Mouse (Mus musculus) fibroblast of lung, adult 2 months (primary cell): ENCODE data around the gene Pygb.

Experiments
- DNase-seq: peaks from one replicate; pipeline ENCODE4 v3.0.0-alpha.2; 2011; ENCODE audit warnings: low read depth

Pygb gene

DNA sequence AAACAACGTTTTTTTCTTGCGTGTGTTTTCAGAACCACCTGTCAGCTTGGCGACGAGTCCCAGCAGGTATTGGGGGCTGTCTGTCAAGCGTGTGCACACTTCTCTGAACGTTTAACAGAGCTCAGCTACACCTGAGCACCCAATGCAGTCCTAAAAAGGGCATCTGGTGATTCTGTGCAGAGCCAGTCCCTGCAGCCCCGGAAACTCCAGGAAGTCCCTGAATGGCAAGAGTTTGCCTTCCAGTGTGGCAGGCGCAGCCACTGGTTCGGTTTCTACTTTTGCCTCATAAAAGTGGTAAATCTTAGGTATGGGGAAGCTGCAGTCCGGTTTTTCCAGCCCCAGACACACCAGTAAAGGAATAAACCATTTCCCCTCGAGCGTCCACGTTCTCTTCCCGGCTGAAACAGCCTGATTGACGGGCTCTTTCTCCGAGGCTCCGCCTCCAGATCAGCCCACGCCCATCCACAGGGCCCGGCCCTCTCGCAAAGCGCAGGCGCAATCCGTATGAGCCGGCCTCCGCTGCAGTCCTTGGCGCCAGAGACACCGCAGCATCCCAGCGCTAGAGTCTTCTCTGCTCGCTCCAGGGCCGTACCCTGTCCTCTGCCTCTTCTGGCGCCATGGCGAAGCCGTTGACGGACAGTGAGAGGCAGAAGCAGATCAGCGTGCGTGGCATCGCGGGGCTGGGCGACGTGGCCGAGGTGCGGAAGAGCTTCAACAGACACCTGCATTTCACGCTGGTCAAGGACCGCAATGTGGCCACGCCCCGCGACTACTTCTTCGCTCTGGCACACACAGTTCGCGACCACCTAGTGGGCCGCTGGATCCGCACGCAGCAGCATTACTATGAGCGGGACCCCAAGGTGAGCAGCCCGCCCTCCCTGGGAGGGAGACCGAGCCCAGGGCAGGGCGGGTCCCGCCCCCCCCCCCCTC is at the start of gene Pygb:
Gene Pygb (plus strand): TSS at position 485 of the 930 bp plus-strand sequence.
- DNase-seq = peak; percentile 75

GRCm38 (mm10) chr2:150737881-150738280 is 48.7 kb upstream of the Pygb start:
- DNase-seq = no peak

GRCm38 (mm10) chr2:150740145-150740841 is 46.2 kb upstream of the Pygb start:
- DNase-seq = no peak

GRCm38 (mm10) chr2:150741405-150741804 is 45.1 kb upstream of the Pygb start:
- DNase-seq = no peak

- no peak for DNase-seq
These were observed 41.5 kb upstream of the Pygb start for GRCm38 (mm10) chr2:150745016-150745415.

GRCm38 (mm10) chr2:150748854-150749253 is 37.7 kb upstream of the Pygb start, which contains the start of gene Entpd6:
Entpd6 (plus strand) TSS chr2:150749042.
- DNase-seq = peak; percentile 98

DNA sequence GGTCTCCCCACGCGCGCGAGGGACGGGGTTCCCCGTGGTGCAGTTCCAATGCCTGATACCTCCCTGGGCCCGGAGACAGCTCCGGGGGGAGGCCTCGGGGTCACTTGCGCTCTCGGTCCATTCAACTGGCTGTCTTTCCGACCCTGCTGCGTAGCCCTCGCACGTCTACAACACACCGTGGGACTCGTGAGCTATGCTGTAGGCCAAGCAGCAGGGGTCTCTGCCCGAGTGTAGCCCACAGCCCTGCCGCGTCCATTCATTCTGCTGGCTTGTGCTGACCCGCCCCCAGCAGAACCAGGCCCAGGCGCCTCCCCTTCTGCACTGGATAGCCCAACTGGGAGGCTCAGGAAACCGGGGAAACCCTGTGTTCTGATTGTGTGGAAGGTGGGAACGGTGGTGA is 37.3 kb upstream of the Pygb start:
- DNase-seq = no peak

DNA sequence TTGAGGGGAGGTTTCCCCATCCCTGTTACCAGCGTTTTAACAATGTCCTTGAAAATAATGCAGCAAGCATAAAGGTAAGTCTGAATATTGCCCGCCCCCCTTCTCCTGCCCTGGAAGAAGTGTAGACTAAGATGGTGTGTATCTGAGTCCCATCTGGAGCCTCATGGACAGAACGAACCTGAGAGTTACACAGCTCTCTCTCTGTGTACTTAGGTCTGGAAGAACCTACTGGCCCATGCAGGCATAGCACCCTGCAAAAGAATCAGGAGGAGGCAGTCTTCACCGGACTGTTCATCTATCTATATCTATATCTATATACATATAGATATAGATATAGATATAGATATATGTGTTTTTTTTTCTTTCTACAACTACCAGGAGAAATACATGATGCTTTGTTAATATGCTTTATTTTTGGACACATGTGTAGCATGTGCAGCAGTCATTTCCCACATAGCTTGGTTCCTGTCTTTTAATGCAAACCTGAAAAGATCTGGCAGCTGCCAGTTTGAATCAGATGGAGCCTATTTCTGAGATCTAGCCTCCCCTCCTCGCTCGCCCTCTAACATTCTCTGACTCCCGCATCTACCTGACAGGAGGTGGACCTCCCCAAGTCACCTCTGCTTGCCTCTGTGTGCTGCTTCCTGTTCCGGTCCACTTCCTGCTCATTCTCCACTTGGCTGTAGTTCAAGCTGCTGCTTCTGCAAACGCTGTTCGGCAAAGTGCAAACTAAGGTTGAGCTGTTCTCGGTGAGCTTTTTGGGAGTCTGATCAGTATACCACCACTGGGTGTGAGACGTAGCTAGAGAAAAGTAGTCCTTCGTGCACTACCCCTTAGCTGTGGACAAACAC is 36.2 kb upstream of the Pygb start:
- no peak for DNase-seq

DNA sequence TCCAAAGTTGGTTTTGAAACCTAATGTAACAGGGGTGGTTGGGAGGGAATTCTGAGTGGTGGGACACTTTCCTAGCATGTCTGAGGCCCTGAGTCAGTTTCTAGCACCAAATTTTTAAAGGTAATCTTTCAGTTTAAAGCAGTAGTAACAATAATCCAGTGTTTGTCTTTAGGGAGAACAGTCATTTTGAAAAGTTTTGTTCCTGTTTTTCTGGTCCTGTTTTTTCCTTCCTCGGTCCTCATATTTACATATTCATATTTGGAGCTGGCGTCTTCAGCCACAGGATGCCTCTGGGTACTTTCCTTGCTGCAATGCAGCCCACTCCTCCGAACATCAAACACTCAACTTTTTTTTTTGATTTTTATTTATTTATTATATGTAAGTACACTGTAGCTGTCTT is 31.5 kb upstream of the Pygb start:
- DNase-seq = no peak

- DNase-seq = no peak
These were observed 25.1 kb upstream of the Pygb start for GRCm38 (mm10) chr2:150761476-150761875.

GRCm38 (mm10) chr2:150765619-150766018 is 20.9 kb upstream of the Pygb start:
- DNase-seq = peak; percentile 74

- no peak for DNase-seq
These were observed 20.3 kb upstream of the Pygb start for GRCm38 (mm10) chr2:150766083-150766862.

GRCm38 (mm10) chr2:150768678-150769077 is 17.9 kb upstream of the Pygb start:
- DNase-seq = no peak

DNA sequence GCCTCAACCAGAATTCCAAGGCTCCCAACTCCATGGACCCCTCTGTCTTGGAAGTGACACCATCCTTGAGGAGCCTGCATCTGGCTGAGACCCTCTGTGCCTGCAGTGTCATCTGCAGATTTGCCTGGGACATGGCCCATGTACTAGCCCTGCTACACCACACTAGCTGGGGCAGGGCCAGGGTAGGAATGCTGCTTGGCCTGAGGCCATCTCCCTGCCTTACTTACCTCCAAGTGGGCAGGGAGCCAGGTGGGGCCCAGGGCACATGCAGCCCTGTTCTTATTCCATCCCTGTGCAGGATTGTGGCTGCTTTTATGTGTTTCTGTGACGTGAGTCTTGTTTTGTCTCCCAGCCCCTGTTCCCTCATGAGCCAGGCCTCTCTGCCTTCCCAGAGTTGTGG is 15.8 kb upstream of the Pygb start:
- DNase-seq = no peak

GRCm38 (mm10) chr2:150771169-150771568 is 15.4 kb upstream of the Pygb start:
- no peak for DNase-seq

- DNase-seq = no peak
These were observed 14.5 kb upstream of the Pygb start for GRCm38 (mm10) chr2:150771996-150772395.

DNA sequence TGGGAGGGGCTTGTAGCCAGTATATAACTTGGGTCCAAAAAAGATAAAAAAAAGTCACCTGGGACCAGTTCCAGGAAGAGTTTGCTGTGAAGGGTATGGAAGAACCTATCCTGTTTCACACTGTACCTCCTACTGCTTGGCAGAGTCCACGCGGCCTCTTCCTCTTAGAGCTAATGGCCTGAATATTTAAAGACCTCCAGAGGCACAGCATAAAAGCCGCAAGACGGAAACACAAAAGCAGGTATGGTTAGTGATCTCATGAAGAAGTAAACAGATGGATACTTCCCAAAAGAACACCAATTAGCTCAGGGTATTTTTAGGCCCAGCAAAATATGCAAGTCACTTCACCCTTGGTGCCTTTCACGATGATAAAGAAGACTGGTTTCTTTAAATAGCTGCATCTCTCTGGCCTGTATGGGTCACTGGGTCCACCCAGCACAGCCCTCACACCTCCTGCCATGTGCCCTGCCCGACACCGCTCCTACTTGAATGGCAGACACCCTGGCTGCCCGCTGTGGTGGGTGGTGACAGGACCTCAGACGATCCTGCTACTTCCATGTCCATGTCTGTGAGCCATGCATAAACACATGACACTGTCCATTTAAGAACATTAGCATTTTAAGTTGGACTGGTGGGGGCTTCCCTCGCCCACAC is 13.9 kb upstream of the Pygb start:
- DNase-seq = no peak

GRCm38 (mm10) chr2:150782801-150783200 is 3.7 kb upstream of the Pygb start:
- no peak for DNase-seq

GRCm38 (mm10) chr2:150787234-150787771 is 768 bp downstream of the Pygb start:
- no peak for DNase-seq

DNA sequence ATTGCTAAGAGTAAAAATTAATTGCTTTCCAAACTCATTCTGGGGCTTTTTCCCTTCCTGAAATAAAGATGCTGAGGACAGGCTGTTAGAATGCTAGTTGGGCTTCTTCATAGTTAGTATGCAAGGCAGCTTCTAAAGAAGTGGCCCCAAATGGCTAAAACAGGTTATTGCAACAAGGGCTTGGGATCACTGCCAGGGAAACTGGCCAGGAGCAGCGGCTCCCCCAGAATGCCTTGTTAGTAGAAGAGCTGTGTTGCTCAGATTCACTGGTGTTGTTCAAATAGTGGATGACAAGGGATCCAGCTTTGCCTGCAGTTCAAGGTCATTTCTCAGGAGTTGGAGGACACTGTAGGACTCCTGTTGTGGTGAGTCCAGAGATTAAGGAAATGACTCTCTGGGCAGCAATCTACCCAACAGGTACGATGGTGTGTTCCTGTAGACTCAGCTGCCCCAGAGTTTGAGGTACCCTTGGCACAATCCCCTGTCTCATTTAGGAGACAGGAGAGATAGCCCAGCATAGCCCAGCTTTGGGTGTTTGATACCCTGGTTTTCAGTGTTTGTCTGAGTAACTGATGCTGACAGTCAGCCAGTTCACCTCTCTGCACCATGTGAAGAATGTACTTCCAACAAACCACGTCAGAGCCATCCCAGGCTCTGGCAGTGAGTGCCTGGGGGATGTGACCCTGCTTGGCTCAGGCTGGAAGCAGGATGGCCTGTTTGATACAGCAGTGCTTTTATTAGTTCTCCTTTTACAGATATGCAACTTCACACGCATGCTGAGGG is 2.4 kb downstream of the Pygb start:
- peak; percentile 73 for DNase-seq
